Mouse (Mus musculus): ENCODE measurements around the gene Smco4.

GRCm38 (mm10) chr9:15505288-15505687 lies 12.1 kb downstream of the Smco4 start:
- no peak for TF ChIP-seq TCF3 (IDR thresholded peaks at IDR 0.05; ENCODE audit: insufficient read length, low read depth)
- TF ChIP-seq POLR2A (IDR thresholded peaks at IDR 0.05; ENCODE audit: insufficient read length, low read depth), result no peak

Measured in myocyte (in vitro differentiated cells).